Mouse (Mus musculus): ENCODE measurements around the gene Zfyve28.

DNA sequence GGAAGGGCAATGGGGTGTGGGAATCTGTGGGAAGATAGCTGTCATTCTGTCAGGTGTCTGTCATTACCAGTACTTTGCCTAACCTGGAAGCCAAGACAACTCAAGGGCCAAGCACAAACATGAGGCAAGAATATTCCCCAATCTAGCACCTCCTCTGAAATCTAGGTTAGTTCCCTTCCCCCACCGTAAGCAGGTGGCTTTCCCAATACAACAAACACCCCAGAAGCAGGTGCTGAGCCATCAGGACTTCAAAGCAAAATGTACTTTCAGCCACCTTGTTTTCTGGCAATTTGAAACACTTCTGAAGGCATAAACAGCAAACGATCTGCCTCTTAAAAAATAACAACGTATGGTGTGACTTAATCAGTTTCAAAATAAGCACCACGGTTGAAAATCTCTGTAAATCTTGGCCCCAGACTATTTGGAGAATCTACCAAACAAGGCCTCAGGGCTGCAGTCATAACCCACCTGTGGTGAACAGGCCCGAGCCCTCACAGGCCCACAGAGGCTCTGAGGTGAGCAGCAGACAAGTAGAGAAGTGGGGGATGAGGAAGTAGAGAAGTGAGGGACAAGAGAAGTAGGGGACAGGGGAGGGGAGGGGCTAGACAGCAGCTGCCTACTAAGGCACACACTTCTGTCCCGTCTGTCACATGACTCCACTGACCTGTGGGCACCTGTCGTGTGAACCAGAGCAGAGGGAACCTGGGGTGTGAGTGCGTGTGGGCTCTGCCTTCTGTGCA, 55.6 kb downstream of the Zfyve28 start:
- TF ChIP-seq CTCF (IDR thresholded peaks at IDR 0.05; ENCODE audit: low read depth) (no peak), EP300 (IDR thresholded peaks at IDR 0.05; ENCODE audit: low read depth) (no peak)
